Mouse (Mus musculus): ENCODE measurements around the gene Clptm1. TPM values are rescaled to one million over a fixed set of nuclear protein-coding genes. Genes with fewer than 3 reads are reported as not detected.

Clptm1 gene
- polyA plus RNA-seq, 1 experiment from 2014 or later = 99.6 TPM

- no peak for ATAC-seq (replicated peaks)
- Histone ChIP-seq H3K27ac (replicated peaks) (no peak overlapping the region), H3K4me3 (no peak overlapping the region), H3K27me3 (no peaks in the 10 kb centered on the region), H3K4me2 (replicated peaks) (no peak overlapping the region), H3K9me3 (no peaks in the 10 kb centered on the region), H3K4me1 (peaks cover 4% of the 10 kb centered on the region), H3K36me3 (peaks cover 78% of the 10 kb centered on the region), H3K9ac (replicated peaks) (no peak overlapping the region)
- 90% methylated on average over 2 of the region's 2 CpGs for WGBS
Observed at GRCm38 (mm10) chr7:19634591-19634990, 30.2 kb downstream of the Clptm1 start.

GRCm38 (mm10) chr7:19633855-19634254, 31.0 kb downstream of the Clptm1 start:
- Histone ChIP-seq H3K9me3 (no peaks in the 10 kb centered on the region), H3K4me2 (replicated peaks) (no peak overlapping the region), H3K4me3 (no peak overlapping the region), H3K4me1 (peaks cover 7% of the 10 kb centered on the region), H3K27ac (replicated peaks) (no peak overlapping the region), H3K9ac (replicated peaks) (no peak overlapping the region), H3K36me3 (peaks cover 70% of the 10 kb centered on the region), H3K27me3 (no peaks in the 10 kb centered on the region)
- no peak for ATAC-seq (replicated peaks)
- WGBS = 95% methylated on average over 15 of the region's 15 CpGs

DNA sequence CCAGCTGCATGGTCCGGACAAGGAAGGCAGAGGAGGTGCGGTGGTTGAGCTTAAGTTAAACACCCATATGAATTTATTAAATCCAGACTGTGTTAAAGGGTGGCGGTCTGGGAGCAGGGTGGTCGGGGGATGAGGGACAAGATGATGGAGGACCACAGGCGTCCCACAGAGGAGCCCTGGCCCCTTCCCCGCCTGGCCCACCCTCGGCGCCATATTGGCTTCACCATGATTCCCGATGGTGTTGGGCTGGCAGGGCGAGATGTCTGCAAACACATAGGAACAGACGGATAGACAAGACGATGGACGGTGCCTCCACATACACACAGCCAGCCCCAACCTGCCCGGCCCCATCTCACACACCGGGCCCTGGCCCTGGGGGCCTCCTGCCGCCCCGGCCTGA, 31.6 kb downstream of the Clptm1 start:
- no peak overlapping the region for H3K4me3 ChIP-seq
- no peak overlapping the region for H3K27ac ChIP-seq (replicated peaks)
- peaks cover 13% of the 10 kb centered on the region for H3K4me1 ChIP-seq
- peaks cover 64% of the 10 kb centered on the region for H3K36me3 ChIP-seq
- no peak overlapping the region for H3K9ac ChIP-seq (replicated peaks)
- WGBS = 93% methylated on average over 17 of the region's 17 CpGs
- H3K27me3 ChIP-seq = no peaks in the 10 kb centered on the region
- no peak overlapping the region for H3K4me2 ChIP-seq (replicated peaks)
- no peaks in the 10 kb centered on the region for H3K9me3 ChIP-seq
- ATAC-seq (replicated peaks) = no peak

DNA sequence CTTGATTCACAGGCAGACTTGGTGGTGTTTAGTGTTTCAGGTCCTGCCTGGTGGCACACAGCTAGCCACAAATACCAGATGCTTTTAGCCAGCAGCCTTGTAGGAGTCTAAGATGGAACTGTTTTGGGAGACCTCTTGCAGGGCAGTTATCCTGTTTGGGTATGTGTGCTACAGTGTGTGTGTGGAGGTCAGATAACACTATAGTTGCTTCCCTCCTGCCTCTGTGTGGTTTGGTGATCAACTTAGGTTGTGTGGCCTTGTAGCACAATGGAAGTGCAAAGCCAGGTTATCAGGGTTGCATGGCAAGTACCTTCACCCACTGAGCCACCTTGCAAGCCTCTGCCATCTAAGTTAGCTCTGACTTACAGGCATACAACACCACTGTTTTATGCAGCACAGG, 32.1 kb downstream of the Clptm1 start:
- peaks cover 59% of the 10 kb centered on the region for H3K36me3 ChIP-seq
- H3K4me3 ChIP-seq = no peak overlapping the region
- no peaks in the 10 kb centered on the region for H3K27me3 ChIP-seq
- peaks cover 15% of the 10 kb centered on the region for H3K4me1 ChIP-seq
- H3K9me3 ChIP-seq = no peaks in the 10 kb centered on the region
- no peak for ATAC-seq (replicated peaks)
- no peak overlapping the region for H3K4me2 ChIP-seq (replicated peaks)
- H3K27ac ChIP-seq (replicated peaks) = no peak overlapping the region
- H3K9ac ChIP-seq (replicated peaks) = no peak overlapping the region

DNA sequence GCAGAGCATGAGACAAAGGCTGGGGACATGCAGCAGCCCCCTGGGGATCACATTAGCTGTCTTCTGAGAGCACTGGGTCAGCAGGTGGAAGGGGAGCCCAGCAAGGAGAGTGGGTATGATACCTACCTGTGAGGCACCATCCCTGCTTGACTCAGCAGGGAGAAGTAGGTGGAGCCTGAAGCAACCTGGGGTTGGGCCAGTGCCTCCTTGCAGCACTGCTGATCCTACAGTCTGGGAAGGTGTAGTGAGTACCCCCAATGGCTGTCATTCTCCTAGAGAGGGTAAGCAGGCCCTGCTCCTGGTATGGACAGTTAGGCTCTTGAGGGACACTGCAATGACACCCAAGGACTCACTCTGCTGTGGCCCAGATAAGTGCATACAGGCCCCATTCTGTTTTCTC, 32.6 kb downstream of the Clptm1 start:
- H3K4me1 ChIP-seq = peaks cover 15% of the 10 kb centered on the region
- no peak overlapping the region for H3K9ac ChIP-seq (replicated peaks)
- no peak overlapping the region for H3K27ac ChIP-seq (replicated peaks)
- H3K4me2 ChIP-seq (replicated peaks) = no peak overlapping the region
- peaks cover 54% of the 10 kb centered on the region for H3K36me3 ChIP-seq
- no peak for ATAC-seq (replicated peaks)
- no peaks in the 10 kb centered on the region for H3K27me3 ChIP-seq
- no peak overlapping the region for H3K4me3 ChIP-seq
- H3K9me3 ChIP-seq = no peaks in the 10 kb centered on the region

DNA sequence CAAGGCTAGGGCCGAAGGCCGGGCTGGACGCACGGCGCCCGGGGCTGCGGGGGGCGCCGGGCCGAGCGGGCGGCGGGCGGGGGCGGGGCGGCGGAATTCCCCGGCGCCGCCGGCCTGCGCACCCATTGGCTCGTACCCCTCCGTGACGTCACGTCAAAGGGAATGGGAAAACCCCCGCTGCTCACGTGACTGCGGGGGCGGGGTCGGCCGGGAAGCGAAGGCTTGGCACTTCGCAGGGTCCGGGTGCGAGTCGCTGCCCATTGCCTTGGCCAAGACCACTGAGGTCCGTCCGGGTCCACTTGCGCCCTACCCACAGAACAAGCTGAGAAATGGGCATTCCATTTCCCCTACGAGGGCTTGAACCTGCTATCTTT, 35.5 kb downstream of the Clptm1 start, which contains the start of gene Relb:
TSS of gene Relb (minus strand) at position 78 of the 374 bp plus-strand sequence.
- Histone ChIP-seq H3K4me2 (replicated peaks) (peak within 1 kb of the TSS; percentile 99), H3K9ac (replicated peaks) (peak within 1 kb of the TSS; percentile 53), H3K36me3 (peaks cover 27% of the 10 kb centered on the region), H3K27ac (replicated peaks) (peak within 1 kb of the TSS; percentile 74), H3K4me3 (peak within 1 kb of the TSS; percentile 89), H3K4me1 (peaks cover 15% of the 10 kb centered on the region), H3K27me3 (no peaks in the 10 kb centered on the region), H3K9me3 (no peaks in the 10 kb centered on the region)
- under 1% methylated on average over 35 of the region's 41 CpGs for WGBS
- peak; percentile 68 for ATAC-seq (replicated peaks)

DNA sequence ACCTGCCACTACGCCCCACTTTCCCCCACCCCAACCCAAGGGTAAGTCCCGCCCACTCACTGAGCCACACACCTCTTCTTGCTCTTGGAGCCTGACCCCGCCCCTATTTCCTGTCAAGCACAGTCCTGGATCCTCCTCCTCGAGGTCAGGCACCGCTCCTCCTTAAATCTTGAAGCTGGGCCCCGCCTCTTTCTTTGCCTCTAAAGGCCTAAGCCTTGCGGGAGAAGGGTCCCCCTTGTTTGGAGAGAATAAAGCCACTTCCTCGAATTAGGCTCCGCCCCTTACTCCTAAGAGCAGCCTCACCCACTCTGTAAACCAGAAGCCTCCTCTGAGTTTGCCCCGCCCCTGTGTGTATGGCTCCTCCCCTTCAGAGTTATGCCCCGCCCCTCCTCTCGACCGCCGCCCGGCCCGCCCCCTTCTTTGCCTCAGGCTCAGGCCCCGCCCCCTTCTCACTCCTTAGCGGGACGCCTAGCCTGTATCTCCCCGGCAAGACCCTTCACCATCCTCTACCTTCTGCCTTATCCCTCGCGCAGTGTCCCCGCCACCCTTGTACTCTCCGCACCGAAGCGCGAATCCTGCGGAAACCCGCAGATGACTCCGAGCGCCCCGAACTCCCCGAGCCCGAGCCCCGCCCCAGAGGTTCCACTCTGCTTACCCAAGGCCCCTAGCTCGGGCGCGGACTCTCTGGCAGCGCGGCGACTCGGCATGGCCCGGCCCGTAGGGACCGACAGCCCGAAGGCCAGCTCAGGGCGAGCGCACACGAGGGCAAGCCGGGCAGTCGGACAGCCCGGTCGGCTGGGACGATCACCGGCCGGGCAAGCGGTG, 36.1 kb downstream of the Clptm1 start:
- Histone ChIP-seq H3K9me3 (no peaks in the 10 kb centered on the region), H3K4me1 (peaks cover 15% of the 10 kb centered on the region), H3K36me3 (peaks cover 21% of the 10 kb centered on the region), H3K27ac (replicated peaks) (peak overlapping the region; percentile 74), H3K4me3 (peak overlapping the region; percentile 89), H3K27me3 (no peaks in the 10 kb centered on the region), H3K4me2 (replicated peaks) (peak overlapping the region; percentile 99), H3K9ac (replicated peaks) (peak overlapping the region; percentile 53)
- WGBS = under 1% methylated on average over 57 of the region's 57 CpGs
- peak; percentile 86 for ATAC-seq (replicated peaks)

GRCm38 (mm10) chr7:19628192-19628535, 36.7 kb downstream of the Clptm1 start:
- peaks cover 15% of the 10 kb centered on the region for H3K4me1 ChIP-seq
- ATAC-seq (replicated peaks) = no peak; the same call in 1 of the 2 replicates
- H3K36me3 ChIP-seq = peaks cover 15% of the 10 kb centered on the region
- WGBS = 19% methylated on average over 17 of the region's 17 CpGs
- H3K9me3 ChIP-seq = no peaks in the 10 kb centered on the region
- H3K4me3 ChIP-seq = peak overlapping the region; percentile 89
- H3K4me2 ChIP-seq (replicated peaks) = peak overlapping the region; percentile 99
- H3K27me3 ChIP-seq = no peaks in the 10 kb centered on the region
- H3K27ac ChIP-seq (replicated peaks) = peak overlapping the region; percentile 74
- no peak overlapping the region; the same call in 1 of the 2 replicates for H3K9ac ChIP-seq (replicated peaks)

- Histone ChIP-seq H3K36me3 (peaks cover 10% of the 10 kb centered on the region; the same call in 1 of the 2 replicates), H3K9me3 (no peaks in the 10 kb centered on the region), H3K4me3 (no peak overlapping the region), H3K27ac (replicated peaks) (no peak overlapping the region), H3K4me2 (replicated peaks) (no peak overlapping the region), H3K27me3 (no peaks in the 10 kb centered on the region), H3K4me1 (peaks cover 15% of the 10 kb centered on the region), H3K9ac (replicated peaks) (no peak overlapping the region)
- 72% methylated on average over 3 of the region's 3 CpGs for WGBS
- no peak for ATAC-seq (replicated peaks)
Observed at GRCm38 (mm10) chr7:19627721-19628120, 37.1 kb downstream of the Clptm1 start.

DNA sequence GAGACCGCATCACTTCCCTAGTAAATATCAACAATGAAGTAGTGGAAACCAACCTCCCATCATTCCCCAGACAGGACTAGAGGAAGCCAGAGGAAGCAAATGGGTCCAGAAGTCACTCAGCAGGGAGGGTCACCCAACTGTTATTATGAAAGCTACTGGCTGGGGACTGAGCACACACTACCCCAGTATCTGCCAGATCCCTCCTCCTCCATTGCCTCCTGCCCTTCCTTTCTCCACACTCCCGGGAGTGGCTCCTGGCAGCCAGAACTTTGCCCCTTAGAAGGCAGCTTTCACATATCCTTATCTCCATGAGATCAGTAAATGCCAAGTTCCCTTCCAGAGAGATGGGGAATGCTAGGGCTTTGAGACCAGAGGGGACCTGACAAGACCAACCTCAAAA, 41.4 kb downstream of the Clptm1 start:
- Histone ChIP-seq H3K4me1 (peaks cover 10% of the 10 kb centered on the region), H3K9me3 (no peaks in the 10 kb centered on the region), H3K27ac (replicated peaks) (no peak overlapping the region), H3K27me3 (peaks cover 4% of the 10 kb centered on the region; the same call in 1 of the 2 replicates), H3K4me2 (replicated peaks) (no peak overlapping the region), H3K9ac (replicated peaks) (no peak overlapping the region), H3K36me3 (no peaks in the 10 kb centered on the region), H3K4me3 (no peak overlapping the region)
- no peak for ATAC-seq (replicated peaks)
- WGBS = 79% methylated on average over 2 of the region's 2 CpGs

DNA sequence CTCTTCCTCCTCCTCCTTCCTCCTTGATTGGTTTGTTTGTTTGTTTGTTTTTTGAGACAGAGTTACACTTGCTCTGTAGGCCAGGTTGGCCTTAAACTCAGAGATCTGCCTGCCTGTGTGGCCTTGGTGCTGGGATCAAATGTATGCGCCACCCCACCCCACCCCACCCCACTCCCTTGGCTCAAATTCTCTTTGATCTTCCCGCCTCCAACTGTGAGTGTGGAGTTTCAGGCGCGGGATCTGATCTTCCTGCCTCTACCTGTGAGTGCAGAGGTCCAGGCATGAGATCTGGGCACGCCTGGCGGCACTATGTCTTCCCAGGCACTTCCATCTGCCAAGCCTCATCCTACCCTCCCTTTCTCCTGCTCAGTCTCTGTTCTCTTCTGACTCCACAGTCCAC, 42.6 kb downstream of the Clptm1 start:
- peaks cover 4% of the 10 kb centered on the region; the same call in 1 of the 2 replicates for H3K27me3 ChIP-seq
- 38% methylated on average over 6 of the region's 6 CpGs for WGBS
- no peak overlapping the region for H3K27ac ChIP-seq (replicated peaks)
- no peaks in the 10 kb centered on the region for H3K36me3 ChIP-seq
- no peak overlapping the region for H3K4me2 ChIP-seq (replicated peaks)
- no peak overlapping the region for H3K9ac ChIP-seq (replicated peaks)
- H3K4me3 ChIP-seq = no peak overlapping the region
- no peaks in the 10 kb centered on the region for H3K9me3 ChIP-seq
- peaks cover 5% of the 10 kb centered on the region; the same call in 1 of the 2 replicates for H3K4me1 ChIP-seq
- no peak for ATAC-seq (replicated peaks)

- Histone ChIP-seq H3K27ac (replicated peaks) (no peak overlapping the region), H3K4me2 (replicated peaks) (no peak overlapping the region), H3K36me3 (no peaks in the 10 kb centered on the region), H3K4me1 (peaks cover 5% of the 10 kb centered on the region; the same call in 1 of the 2 replicates), H3K9ac (replicated peaks) (no peak overlapping the region), H3K27me3 (peaks cover 4% of the 10 kb centered on the region; the same call in 1 of the 2 replicates), H3K9me3 (no peaks in the 10 kb centered on the region), H3K4me3 (no peak overlapping the region)
- no peak for ATAC-seq (replicated peaks)
- 82% methylated on average over 7 of the region's 7 CpGs for WGBS
Observed at GRCm38 (mm10) chr7:19620811-19621210, 44.0 kb downstream of the Clptm1 start.

All from forebrain, embryonic 15.5 days (tissue).